Mouse (Mus musculus) Patski (cell line): ENCODE data around the gene Poll. TPM values are rescaled to one million over a fixed set of nuclear protein-coding genes. Genes with fewer than 3 reads are reported as not detected.
A peak's percentile ranks its signal among the peaks of the same experiment; 100 is the strongest.
"Not testable (repeated sequence)": the region's sequence is repeated elsewhere in the genome, so short reads cannot be mapped to it uniquely, and the experiment has no call there.

Source experiments
- ATAC-seq: fragments of 100-300 bp; one replicate; pipeline ENCODE4 v1.8.0; 2021
- CTCF ChIA-PET: fragments of 350-600 bp; sonication (Branson Sonifier 250); formaldehyde crosslinking; loops from one replicate; lab custom pipeline; 2022; ENCODE audit warnings: inconsistent platforms; lab: Charles Lee
- POLR2A ChIA-PET: fragments of 350-600 bp; sonication (Branson Sonifier 250); formaldehyde crosslinking; loops from one replicate; lab custom pipeline; 2022; ENCODE audit warnings: antibody characterized with exemption, inconsistent platforms; lab: Charles Lee
- DNase-seq: peaks from one replicate; pipeline ENCODE4 v3.0.0-alpha.2; 2011; ENCODE audit warnings: low read depth, low spot score
- H3K27me3 ChIP-seq: fragments of 371-371 bp; one replicate; pipeline ENCODE4 v1.5.1; 2021
- CTCF ChIP-seq: fragments of 100-300 bp; IDR thresholded peaks from one replicate; pipeline ENCODE4 v1.5.1; 2021
- in situ Hi-C: fragments of 300-500 bp; cut with MboI; formaldehyde crosslinking; loops from 3 replicates; pipeline ENCODE4 v1.11.1; 2018; ENCODE audit warnings: low pct_unique_long_range_greater_than_20kb, mixed read lengths
- polyA plus RNA-seq: library from polyadenylated mRNA; unstranded; gene quantifications from one replicate; pipeline ENCODE4 v1.2.3, GENCODE M21; 2021

Poll gene
- polyA plus RNA-seq, 1 experiment from 2014 or later: 21.3 TPM

GRCm38 (mm10) chr19:45565925-45566715 is 5.8 kb upstream of the Poll start:
- CTCF ChIA-PET: interaction anchor here (2.0 to 3.2 kb wide), 3 partner anchors 8 to 346 kb away, joined by 4 to 15 read pairs (median 5); no protein-coding TSS in a partner anchor
- POLR2A ChIA-PET: interaction anchor here (0.8 kb wide), 1 partner anchor 43 kb away, joined by 3 read pairs; no protein-coding TSS in a partner anchor
- ATAC-seq: no peak

DNA sequence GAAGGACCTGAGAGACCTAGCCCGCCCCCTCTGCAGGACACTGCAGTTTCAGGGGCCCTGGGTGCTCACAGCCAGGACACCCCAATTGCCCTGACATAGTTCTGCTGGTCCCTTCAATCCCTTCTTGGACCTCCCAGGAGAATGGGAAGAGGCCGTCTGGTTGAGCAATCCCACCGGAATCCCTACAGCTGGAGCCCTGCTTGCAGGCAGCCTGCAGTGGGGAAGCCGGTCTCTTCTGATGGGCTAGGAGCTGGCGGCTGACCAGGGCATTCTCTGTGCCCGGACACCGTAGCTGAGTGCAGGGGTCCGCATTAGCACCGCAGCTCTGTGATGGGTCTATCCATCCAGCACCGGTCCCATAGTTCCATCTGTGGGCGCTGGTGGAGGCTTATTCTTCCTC is 6.2 kb downstream of the Poll start:
- TF ChIP-seq CTCF: no peak
- in situ Hi-C loops: no loop called here
- CTCF ChIA-PET: interaction anchor here (1.3 kb wide), 1 partner anchor 333 kb away, joined by 5 read pairs; no protein-coding TSS in a partner anchor
- H3K27me3 ChIP-seq: no peaks in the 10 kb centered on the region
- ATAC-seq (no peak), DNase-seq (no peak)
- POLR2A ChIA-PET: no interaction called here

More at GRCm38 (mm10) chr19:45565925-45566715, 5.8 kb upstream of the Poll start:
- no peak for TF ChIP-seq CTCF
- in situ Hi-C loops: no loop called here
- no peak for DNase-seq
- H3K27me3 ChIP-seq: no peaks in the 10 kb centered on the region

- ATAC-seq: no peak
- DNase-seq: no peak
- ChIA-PET CTCF (interaction anchor here (1.0 kb wide), 1 partner anchor 330 kb away, joined by 3 read pairs; no protein-coding TSS in a partner anchor), POLR2A (no interaction called here)
- TF ChIP-seq CTCF: no peak
- in situ Hi-C loops: no loop called here
- H3K27me3 ChIP-seq: peaks cover 2% of the 10 kb centered on the region
Measured at GRCm38 (mm10) chr19:45552187-45552586, 8.1 kb downstream of the Poll start.

DNA sequence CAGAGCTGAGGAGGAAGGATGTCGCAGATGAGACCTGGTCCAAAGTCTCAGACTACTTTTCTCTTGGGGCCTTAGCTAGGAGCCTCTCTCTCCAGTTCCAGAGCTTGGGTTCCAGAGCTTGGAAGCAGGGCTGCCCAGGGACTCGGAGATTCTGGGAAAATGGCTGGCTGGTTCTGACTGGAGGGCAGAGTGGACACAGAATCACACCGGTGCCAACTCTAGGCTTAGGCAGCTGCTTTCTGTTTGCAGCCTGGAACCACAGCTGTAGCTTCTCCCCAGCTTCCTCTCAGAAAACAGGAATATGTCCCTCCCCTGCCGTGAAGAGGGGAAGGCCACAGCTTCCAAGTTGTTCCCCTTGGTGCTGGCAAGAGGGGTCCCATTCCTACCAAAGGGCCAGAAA is 10.4 kb downstream of the Poll start:
- in situ Hi-C loops: loop anchor here (5.0 kb wide), 2 partner anchors 243 to 333 kb away; no protein-coding TSS in a partner anchor
- ChIA-PET POLR2A (no interaction called here), CTCF (interaction anchor here (0.9 to 1.4 kb wide), 3 partner anchors 12 to 24 kb away, joined by 3 to 4 read pairs (median 3); no protein-coding TSS in a partner anchor)
- DNase-seq (no peak), ATAC-seq (no peak)
- peaks cover 24% of the 10 kb centered on the region for H3K27me3 ChIP-seq
- TF ChIP-seq CTCF: no peak

DNA sequence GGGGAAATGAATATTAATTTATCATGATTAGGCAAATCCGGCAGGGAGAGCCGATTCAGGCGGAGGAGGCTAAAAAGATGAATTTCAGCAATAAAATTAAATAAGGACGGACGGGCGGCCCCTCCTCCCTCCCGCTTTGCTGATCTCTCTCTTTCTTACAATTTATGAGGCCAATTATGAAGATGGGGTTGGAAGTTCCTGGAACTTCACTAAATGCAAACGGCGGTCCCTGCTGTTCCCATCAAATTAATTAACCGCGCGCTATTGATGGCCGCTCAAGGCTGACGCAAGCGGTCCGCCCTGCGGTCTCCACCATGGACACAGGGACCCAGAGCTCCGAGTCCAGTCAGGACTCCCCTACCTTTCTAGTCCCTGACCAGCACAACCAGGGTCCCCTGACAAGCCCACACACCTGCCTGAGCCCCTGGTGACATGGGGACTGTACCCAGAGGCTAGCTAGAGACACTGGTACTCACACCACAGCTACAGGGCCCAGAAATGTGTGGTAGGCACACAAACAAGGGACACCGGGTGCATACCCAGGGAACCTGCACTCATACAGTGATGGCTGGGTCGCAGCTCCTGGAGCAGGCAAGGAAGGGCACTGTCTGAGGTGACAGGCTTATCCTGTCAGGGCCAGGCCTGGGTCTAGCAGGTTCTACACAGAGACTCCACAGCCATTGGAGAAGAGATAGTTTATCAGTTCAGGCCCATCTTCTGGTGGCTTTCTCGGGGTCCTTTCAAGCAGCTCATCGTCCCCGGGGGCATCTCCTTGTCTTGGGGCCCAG is 11.0 kb downstream of the Poll start:
- ATAC-seq: no peak
- in situ Hi-C loops: loop anchor here (5.0 kb wide), 2 partner anchors 242 to 332 kb away; no protein-coding TSS in a partner anchor
- ChIA-PET POLR2A (no interaction called here), CTCF (interaction anchor here (0.9 kb wide), 2 partner anchors 11 to 25 kb away, joined by 3 read pairs; no protein-coding TSS in a partner anchor)
- DNase-seq: no peak
- TF ChIP-seq CTCF: no peak
- H3K27me3 ChIP-seq: peaks cover 24% of the 10 kb centered on the region

GRCm38 (mm10) chr19:45548196-45548595 is 12.1 kb downstream of the Poll start:
- DNase-seq, POLR2A ChIA-PET, CTCF ChIA-PET, ATAC-seq: not testable (repeated sequence)
- H3K27me3 ChIP-seq: peaks cover 32% of the 10 kb centered on the region
- in situ Hi-C loops: loop anchor here (5.0 kb wide), 2 partner anchors 241 to 331 kb away; no protein-coding TSS in a partner anchor

DNA sequence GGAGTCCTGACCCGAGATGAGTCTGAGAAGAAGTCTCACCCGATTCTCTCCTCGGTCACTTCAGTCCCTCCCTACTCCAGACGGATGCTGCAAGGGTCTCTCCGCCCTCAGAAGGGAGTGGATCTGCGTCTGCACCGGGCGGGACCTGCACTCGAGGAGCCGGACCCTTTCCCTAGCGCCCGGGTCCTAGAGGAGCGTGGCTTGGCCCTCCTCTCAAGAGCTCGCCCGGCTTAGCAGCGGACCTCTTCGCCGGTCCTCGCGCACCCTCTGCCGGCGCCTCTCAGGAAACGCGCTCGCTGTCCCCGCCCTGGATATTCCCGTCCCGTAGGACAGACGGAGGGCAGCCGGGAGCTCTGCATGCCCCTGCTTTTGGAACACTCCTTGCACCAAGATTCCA is 15.4 kb downstream of the Poll start:
- peaks cover 60% of the 10 kb centered on the region for H3K27me3 ChIP-seq
- ATAC-seq (peak; percentile 57), DNase-seq (no peak)
- CTCF ChIA-PET: interaction anchor here (0.7 to 3.4 kb wide), 17 partner anchors 9 to 457 kb away, joined by 3 to 36 read pairs (median 3); no protein-coding TSS in a partner anchor
- in situ Hi-C loops: loop anchor here (5.0 kb wide), 2 partner anchors 238 to 328 kb away; no protein-coding TSS in a partner anchor
- TF ChIP-seq CTCF: no peak
- POLR2A ChIA-PET: interaction anchor here (0.9 kb wide), 1 partner anchor 20 kb away, joined by 3 read pairs; no protein-coding TSS in a partner anchor

GRCm38 (mm10) chr19:45544152-45544924 is 16.0 kb downstream of the Poll start:
- DNase-seq (no peak), ATAC-seq (no peak)
- TF ChIP-seq CTCF: no peak
- in situ Hi-C loops: no loop called here
- ChIA-PET POLR2A (interaction anchor here (0.9 to 1.1 kb wide), 2 partner anchors 20 to 120 kb away, joined by 3 read pairs; no protein-coding TSS in a partner anchor), CTCF (interaction anchor here (0.9 to 3.4 kb wide), 12 partner anchors 8 to 457 kb away, joined by 3 to 36 read pairs (median 4); no protein-coding TSS in a partner anchor)
- peaks cover 64% of the 10 kb centered on the region for H3K27me3 ChIP-seq

GRCm38 (mm10) chr19:45542061-45542460 is 18.3 kb downstream of the Poll start:
- H3K27me3 ChIP-seq: peaks cover 61% of the 10 kb centered on the region
- in situ Hi-C loops: no loop called here
- TF ChIP-seq CTCF: no peak
- POLR2A ChIA-PET: no interaction called here
- DNase-seq (no peak), ATAC-seq (no peak)
- CTCF ChIA-PET: no interaction called here
